8 mouse cellular contexts compared by ENCODE assay signal in genomic region chr5:130448931-130449856, GRCm38 (mm10).
DNase-seq lines count a peak whose midpoint lies in the region; ATAC-seq and TF ChIP-seq lines count a peak whose summit lies in the region.

No protein-coding gene starts in this region.

- TF ChIP-seq EP300 in liver, postnatal 0 days (IDR thresholded peaks at IDR 0.05; ENCODE audit: low read depth), result no peak

- no peak for ATAC-seq in liver, postnatal 0 days
- ATAC-seq in limb, embryonic 11.5 days (ENCODE audit: insufficient number of reproducible peaks, low FRiP score, low TSS enrichment, low read depth), result 0 out of 2 replicates have a peak, but pooled peaks have one; percentile 47
- ATAC-seq in megakaryocyte-erythroid progenitor cell, adult 5-6 weeks (replicated peaks; ENCODE audit: low FRiP score, low TSS enrichment, poor library complexity, severe bottlenecking), result no peak

- H3K9me3 ChIP-seq in liver, postnatal 0 days (ENCODE audit: low read length), result no peaks in the 10 kb centered on the region
- H3K9me3 ChIP-seq in hindbrain, embryonic 10.5 days, result no peaks in the 10 kb centered on the region
- H3K9me3 ChIP-seq in limb, embryonic 11.5 days (ENCODE audit: control insufficient read depth, low read length), result no peaks in the 10 kb centered on the region

- H3K4me1 ChIP-seq in liver, postnatal 0 days (ENCODE audit: insufficient read depth), result no peaks in the 10 kb centered on the region
- peaks cover 22% of the 10 kb centered on the region for H3K4me1 ChIP-seq in hindbrain, embryonic 10.5 days (replicated peaks)
- H3K4me1 ChIP-seq in limb, embryonic 11.5 days (ENCODE audit: control insufficient read depth, insufficient read depth, low read length), result peaks cover 3% of the 10 kb centered on the region; the same call in 1 of the 2 replicates

- WGBS in liver, postnatal 0 days (ENCODE audit: insufficient replicate concordance), result 3% methylated on average over 56 of the region's 77 CpGs
- under 1% methylated on average over 77 of the region's 77 CpGs for WGBS in hindbrain, embryonic 10.5 days
- under 1% methylated on average over 65 of the region's 77 CpGs for WGBS in limb, embryonic 11.5 days

- peaks cover 28% of the 10 kb centered on the region for H3K27me3 ChIP-seq in liver, postnatal 0 days (ENCODE audit: insufficient read depth, low read length)
- peaks cover 63% of the 10 kb centered on the region for H3K27me3 ChIP-seq in hindbrain, embryonic 10.5 days (ENCODE audit: insufficient read depth, poor library complexity, severe bottlenecking)
- H3K27me3 ChIP-seq in limb, embryonic 11.5 days (ENCODE audit: control insufficient read depth, insufficient read depth, low read length), result peaks cover 42% of the 10 kb centered on the region

- no peak overlapping the region for H3K4me2 ChIP-seq in liver, postnatal 0 days (ENCODE audit: low read depth, low read length)
- H3K4me2 ChIP-seq in limb, embryonic 11.5 days (ENCODE audit: low read depth, severe bottlenecking), result peak overlapping the region; percentile 95

- no peak overlapping the region for H3K27ac ChIP-seq in liver, postnatal 0 days (ENCODE audit: low read depth)
- H3K27ac ChIP-seq in hindbrain, embryonic 10.5 days, result peak overlapping the region; percentile 68
- H3K27ac ChIP-seq in limb, embryonic 11.5 days (replicated peaks; ENCODE audit: low read depth, low read length), result no peak overlapping the region

- H3K4me3 ChIP-seq in liver, postnatal 0 days (ENCODE audit: low read depth, low read length), result no peak overlapping the region
- H3K4me3 ChIP-seq in hindbrain, embryonic 10.5 days, result peak overlapping the region; percentile 70
- H3K4me3 ChIP-seq in limb, embryonic 11.5 days (ENCODE audit: low read depth, low read length), result peak overlapping the region; percentile 42

- TF ChIP-seq CTCF in liver, postnatal 0 days (IDR thresholded peaks at IDR 0.05; ENCODE audit: low read depth), result no peak

- no peak overlapping the region for H3K9ac ChIP-seq in liver, postnatal 0 days (replicated peaks)
- H3K9ac ChIP-seq in limb, embryonic 11.5 days (ENCODE audit: low read length), result peak overlapping the region; percentile 49

- no peaks in the 10 kb centered on the region for H3K36me3 ChIP-seq in liver, postnatal 0 days (replicated peaks; ENCODE audit: insufficient read depth, low read length)
- no peaks in the 10 kb centered on the region for H3K36me3 ChIP-seq in hindbrain, embryonic 10.5 days
- no peaks in the 10 kb centered on the region for H3K36me3 ChIP-seq in limb, embryonic 11.5 days (ENCODE audit: control insufficient read depth, insufficient read depth, low read length)

- DNase-seq in liver, result peak; percentile 4
- no peak for DNase-seq in liver, postnatal 0 days
- DNase-seq in cerebellum, postnatal 14 days, result peak; percentile 58 to 67
- peak; percentile 55 for DNase-seq in hindbrain, embryonic 10.5 days (ENCODE audit: low spot score)
- peak; percentile 64 for DNase-seq in limb, embryonic 11.5 days (ENCODE audit: low spot score)
- peak; percentile 77 to 80 for DNase-seq in right cerebral cortex, postnatal 10 days (ENCODE audit: low spot score in 2 of 2)
- no peak for DNase-seq in ovary, postnatal 10 days (ENCODE audit: low spot score)

Comparison
In these comparisons a context has a peak if more than half of its experiments do, and no peak if none do; other contexts are left out.
1. DNase-seq: peak in liver (single experiment), cerebellum, postnatal 14 days (2 of 2), hindbrain, embryonic 10.5 days (single experiment), limb, embryonic 11.5 days (single experiment) and right cerebral cortex, postnatal 10 days (2 of 2); none in liver, postnatal 0 days (single experiment) and ovary, postnatal 10 days (single experiment).